Mouse (Mus musculus): Measurements from ENCODE around the gene Hjurp. TPM values are rescaled to one million over a fixed set of nuclear protein-coding genes. Genes with fewer than 3 reads are reported as not detected.

The Hjurp gene
- polyA plus RNA-seq, 1 experiment from 2014 or later = 56.0 TPM

GRCm38 (mm10) chr1:88219054-88219453 is 58.4 kb downstream of the Hjurp start:
- no peak for ATAC-seq
- in situ Hi-C loops (cut with MboI; ENCODE audit: low pct_unique_long_range_greater_than_20kb) = no loop called here
- H3K27me3 ChIP-seq = no peaks in the 10 kb centered on the region
- DNase-seq (ENCODE audit: low read depth, low spot score) = no peak
- ChIA-PET CTCF (interaction anchor here (1.5 to 2.4 kb wide), 3 partner anchors 10 to 17 kb away, joined by 3 to 5 read pairs (median 3); no protein-coding TSS in a partner anchor), POLR2A (interaction anchor here (0.9 kb wide), 1 partner anchor 15 kb away, joined by 3 read pairs; no protein-coding TSS in a partner anchor)
- TF ChIP-seq CTCF (IDR thresholded peaks at IDR 0.05) = no peak

GRCm38 (mm10) chr1:88218591-88218990 is 58.8 kb downstream of the Hjurp start:
- ChIA-PET CTCF (interaction anchor here (1.5 to 2.4 kb wide), 3 partner anchors 10 to 18 kb away, joined by 3 to 5 read pairs (median 3); no protein-coding TSS in a partner anchor), POLR2A (no interaction called here)
- DNase-seq (ENCODE audit: low read depth, low spot score) = no peak
- H3K27me3 ChIP-seq = no peaks in the 10 kb centered on the region
- no peak for TF ChIP-seq CTCF (IDR thresholded peaks at IDR 0.05)
- in situ Hi-C loops (cut with MboI; ENCODE audit: low pct_unique_long_range_greater_than_20kb) = no loop called here
- ATAC-seq = no peak

- DNase-seq (ENCODE audit: low read depth, low spot score) = no peak
- in situ Hi-C loops (cut with MboI; ENCODE audit: low pct_unique_long_range_greater_than_20kb) = no loop called here
- ChIA-PET POLR2A (no interaction called here), CTCF (interaction anchor here (1.5 to 2.4 kb wide), 2 partner anchors 9 to 15 kb away, joined by 3 to 5 read pairs; no protein-coding TSS in a partner anchor)
- no peak for TF ChIP-seq CTCF (IDR thresholded peaks at IDR 0.05)
- ATAC-seq = no peak
- H3K27me3 ChIP-seq = no peaks in the 10 kb centered on the region
Observed at GRCm38 (mm10) chr1:88218051-88218450, 59.4 kb downstream of the Hjurp start.

- CTCF ChIA-PET = interaction anchor here (2.4 kb wide), 1 partner anchor 9 kb away, joined by 5 read pairs; no protein-coding TSS in a partner anchor
- POLR2A ChIA-PET = interaction anchor here (0.8 kb wide), 1 partner anchor 27 kb away, joined by 3 read pairs; no protein-coding TSS in a partner anchor
- TF ChIP-seq CTCF (IDR thresholded peaks at IDR 0.05) = no peak
- no peaks in the 10 kb centered on the region for H3K27me3 ChIP-seq
- DNase-seq (ENCODE audit: low read depth, low spot score) = no peak
- no peak for ATAC-seq
- in situ Hi-C loops (cut with MboI; ENCODE audit: low pct_unique_long_range_greater_than_20kb) = no loop called here
Observed at GRCm38 (mm10) chr1:88217576-88217975, 59.9 kb downstream of the Hjurp start.

- in situ Hi-C loops (cut with MboI; ENCODE audit: low pct_unique_long_range_greater_than_20kb) = no loop called here
- no peaks in the 10 kb centered on the region for H3K27me3 ChIP-seq
- ATAC-seq (no peak), DNase-seq (ENCODE audit: low read depth, low spot score) (no peak)
- peak; percentile 49 for TF ChIP-seq CTCF (IDR thresholded peaks at IDR 0.05)
- ChIA-PET CTCF (interaction anchor here (2.4 kb wide), 1 partner anchor 9 kb away, joined by 5 read pairs; no protein-coding TSS in a partner anchor), POLR2A (interaction anchor here (0.8 kb wide), 1 partner anchor 27 kb away, joined by 3 read pairs; no protein-coding TSS in a partner anchor)
Observed at GRCm38 (mm10) chr1:88217144-88217543, 60.3 kb downstream of the Hjurp start.

- in situ Hi-C loops (cut with MboI; ENCODE audit: low pct_unique_long_range_greater_than_20kb) = no loop called here
- CTCF ChIA-PET = interaction anchor here (2.4 kb wide), 1 partner anchor 8 kb away, joined by 5 read pairs; no protein-coding TSS in a partner anchor
- DNase-seq (ENCODE audit: low read depth, low spot score) = no peak
- H3K27me3 ChIP-seq = no peaks in the 10 kb centered on the region
- no peak for ATAC-seq
- TF ChIP-seq CTCF (IDR thresholded peaks at IDR 0.05) = no peak
- POLR2A ChIA-PET = no interaction called here
Observed at GRCm38 (mm10) chr1:88216551-88216950, 60.9 kb downstream of the Hjurp start.

- TF ChIP-seq CTCF (IDR thresholded peaks at IDR 0.05) = no peak
- no peak for ATAC-seq
- in situ Hi-C loops (cut with MboI; ENCODE audit: low pct_unique_long_range_greater_than_20kb) = no loop called here
Observed at GRCm38 (mm10) chr1:88215466-88216380, 61.7 kb downstream of the Hjurp start.

GRCm38 (mm10) chr1:88214462-88214952 is 62.9 kb downstream of the Hjurp start:
- ATAC-seq = peak; percentile 5
- TF ChIP-seq CTCF (IDR thresholded peaks at IDR 0.05) = no peak
- ChIA-PET POLR2A (no interaction called here), CTCF (interaction anchor here (2.3 to 2.5 kb wide), 2 partner anchors 8 to 64 kb away, joined by 6 to 10 read pairs; partner anchors contain the start of genes Hjurp and Trpm8)
- H3K27me3 ChIP-seq = no peaks in the 10 kb centered on the region
- in situ Hi-C loops (cut with MboI; ENCODE audit: low pct_unique_long_range_greater_than_20kb) = no loop called here
- DNase-seq (ENCODE audit: low read depth, low spot score) = no peak

More at GRCm38 (mm10) chr1:88215466-88216380, 61.7 kb downstream of the Hjurp start:
- H3K27me3 ChIP-seq = no peaks in the 10 kb centered on the region
- ChIA-PET POLR2A (no interaction called here), CTCF (interaction anchor here (0.9 to 2.3 kb wide), 3 partner anchors 20 to 62 kb away, joined by 3 to 6 read pairs (median 3); partner anchors contain the start of genes Hjurp and Trpm8)
- no peak for DNase-seq (ENCODE audit: low read depth, low spot score)

GRCm38 (mm10) chr1:88213766-88214461 is 63.5 kb downstream of the Hjurp start:
- POLR2A ChIA-PET = no interaction called here
- no peaks in the 10 kb centered on the region for H3K27me3 ChIP-seq
- peak; percentile 18 for ATAC-seq
- in situ Hi-C loops (cut with MboI; ENCODE audit: low pct_unique_long_range_greater_than_20kb) = no loop called here
- TF ChIP-seq CTCF (IDR thresholded peaks at IDR 0.05) = no peak
- CTCF ChIA-PET = interaction anchor here (0.8 to 2.5 kb wide), 5 partner anchors 9 to 64 kb away, joined by 3 to 10 read pairs (median 4); partner anchors contain the start of genes Hjurp and Trpm8
- DNase-seq (ENCODE audit: low read depth, low spot score) = no peak

- no peak for DNase-seq (ENCODE audit: low read depth, low spot score)
- H3K27me3 ChIP-seq = no peaks in the 10 kb centered on the region
- no peak for TF ChIP-seq CTCF (IDR thresholded peaks at IDR 0.05)
- ChIA-PET CTCF (interaction anchor here (0.8 to 2.5 kb wide), 5 partner anchors 10 to 65 kb away, joined by 3 to 10 read pairs (median 4); partner anchors contain the start of genes Hjurp and Trpm8), POLR2A (no interaction called here)
- in situ Hi-C loops (cut with MboI; ENCODE audit: low pct_unique_long_range_greater_than_20kb) = no loop called here
- ATAC-seq = no peak
Observed at GRCm38 (mm10) chr1:88213061-88213460, 64.4 kb downstream of the Hjurp start.

Other genes with a start within 250 kb of the Hjurp start
- 0.14 TPM for gene Ugt1a10, start 222.2 kb downstream of the Hjurp start, polyA plus RNA-seq (2021)
- gene Ugt1a9, start 206.8 kb downstream of the Hjurp start, polyA plus RNA-seq (2021) = 0.32 TPM
- gene Ugt1a8, start 189.8 kb downstream of the Hjurp start, polyA plus RNA-seq (2021) = not detected
- gene Ugt1a7c, start 182.6 kb downstream of the Hjurp start, polyA plus RNA-seq (2021) = 46.3 TPM
- 4.2 TPM for gene Ugt1a6b, start 174.4 kb downstream of the Hjurp start, polyA plus RNA-seq (2021)
- gene Ugt1a6a, start 142.8 kb downstream of the Hjurp start, polyA plus RNA-seq (2021) = 21.3 TPM
- gene Ugt1a5, start 111.6 kb downstream of the Hjurp start, polyA plus RNA-seq (2021) = not detected
- 5.6 TPM for gene Ugt1a2, start 77.0 kb downstream of the Hjurp start, polyA plus RNA-seq (2021)
- gene Dnajb3, start 71.9 kb downstream of the Hjurp start, polyA plus RNA-seq (2021) = not detected
- 0.98 TPM for gene Ugt1a1, start 65.7 kb downstream of the Hjurp start, polyA plus RNA-seq (2021)
- gene Mroh2a, start 50.6 kb downstream of the Hjurp start, polyA plus RNA-seq (2021) = 2.3 TPM
- 0.01 TPM for gene Trpm8, start within 50 bp of the Hjurp start, polyA plus RNA-seq (2021)
- gene Spp2, start 129.3 kb upstream of the Hjurp start, polyA plus RNA-seq (2021) = 0.09 TPM
- not detected for gene Glrp1, start 232.4 kb upstream of the Hjurp start, polyA plus RNA-seq (2021)